Mouse (Mus musculus) monocyte, adult 2 months (primary cell): Measurements from ENCODE around the gene Gfpt1.

Experiments
- DNase-seq, 2 experiments: peaks; one replicate each; pipeline ENCODE4 v3.0.0; 2022; ENCODE audit warnings: low spot score in 2 of 2, low read depth in 1 of 2

Gfpt1 gene

GRCm38 (mm10) chr6:87133966-87134546 lies 91.4 kb downstream of the Gfpt1 start:
- DNase-seq: no peak

DNA sequence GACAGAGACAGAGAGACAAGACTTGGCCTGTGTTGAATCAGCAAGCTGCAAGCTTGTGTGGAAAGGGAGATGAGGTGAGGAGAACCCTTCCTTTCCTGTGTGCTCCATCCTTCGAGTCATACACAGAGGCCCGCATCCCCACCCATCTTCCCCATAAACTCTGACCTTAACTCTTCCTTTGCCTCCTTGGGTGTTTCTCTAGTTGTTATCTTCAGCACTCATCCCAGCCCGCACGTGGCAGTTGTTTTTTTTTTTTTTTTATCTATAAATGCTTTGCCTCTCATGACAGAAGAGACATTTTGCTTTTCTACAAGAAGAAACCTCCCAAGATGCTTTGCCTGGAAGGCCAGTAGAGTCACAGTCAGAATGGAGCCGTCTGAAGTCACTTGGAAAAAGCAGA lies 95.8 kb downstream of the Gfpt1 start:
- no peak for DNase-seq

DNA sequence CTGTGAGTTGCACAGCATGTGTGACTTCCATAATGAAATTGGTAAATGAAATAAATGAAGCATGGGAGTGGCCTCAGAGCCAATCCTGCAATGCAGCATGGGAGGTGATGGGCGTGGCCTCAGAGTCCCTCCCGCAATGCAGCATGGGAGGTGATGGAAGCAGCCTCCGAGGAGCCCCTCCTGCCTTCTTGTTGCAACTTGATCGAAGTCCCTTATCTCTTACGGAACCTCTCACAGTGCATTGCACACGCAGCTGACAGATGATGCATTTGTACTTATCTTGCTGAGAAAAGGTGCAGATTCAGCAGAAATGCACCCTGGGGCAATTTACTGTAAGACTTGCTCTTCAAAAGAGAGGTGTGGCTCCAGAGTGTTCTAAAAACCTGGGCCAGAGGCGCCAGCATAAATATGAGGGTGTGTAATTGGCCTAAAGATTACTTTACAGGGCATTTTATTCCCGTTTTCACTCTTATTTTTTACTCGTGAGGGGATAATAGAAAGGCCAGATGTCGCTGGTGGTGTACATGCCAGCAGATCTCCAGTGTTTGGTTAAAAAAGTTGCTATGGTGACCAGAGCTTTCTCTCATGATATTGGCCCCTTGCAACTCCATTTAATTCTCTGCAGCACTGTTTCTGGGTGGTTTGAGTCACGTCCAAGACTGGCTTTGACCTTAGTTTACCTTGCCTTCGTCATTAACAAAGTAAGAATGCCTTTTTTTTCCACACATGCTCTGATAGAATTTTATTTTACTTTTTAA lies 97.3 kb downstream of the Gfpt1 start:
- DNase-seq: no peak
